Mouse (Mus musculus): ENCODE results near the gene Tmem140.
A peak's percentile ranks its signal among the peaks of the same experiment; 100 is the strongest.

The Tmem140 gene

GRCm38 (mm10) chr6:34862791-34863403, at the start of gene Tmem140:
Gene Tmem140, plus strand, starts transcription at chr6:34863146.
- DNase-seq (ENCODE audit: low spot score): no peak

- no peak for DNase-seq (ENCODE audit: low spot score)
Observed at GRCm38 (mm10) chr6:34824406-34824805, 38.5 kb upstream of the Tmem140 start.

GRCm38 (mm10) chr6:34832352-34832751, 30.6 kb upstream of the Tmem140 start:
- DNase-seq (ENCODE audit: low spot score): no peak

GRCm38 (mm10) chr6:34861546-34862053, 1.3 kb upstream of the Tmem140 start:
- DNase-seq (ENCODE audit: low spot score): no peak

GRCm38 (mm10) chr6:34862381-34862780, 565 bp upstream of the Tmem140 start:
- no peak for DNase-seq (ENCODE audit: low spot score)

GRCm38 (mm10) chr6:34863786-34864514, 1.0 kb downstream of the Tmem140 start:
- DNase-seq (ENCODE audit: low spot score): no peak

- DNase-seq (ENCODE audit: low spot score): no peak
Observed at GRCm38 (mm10) chr6:34865213-34865612, 2.3 kb downstream of the Tmem140 start.

GRCm38 (mm10) chr6:34865711-34866593, 3.0 kb downstream of the Tmem140 start:
- DNase-seq (ENCODE audit: low spot score): no peak

- no peak for DNase-seq (ENCODE audit: low spot score)
Observed at GRCm38 (mm10) chr6:34866786-34867185, 3.8 kb downstream of the Tmem140 start.

GRCm38 (mm10) chr6:34867301-34867994, 4.5 kb downstream of the Tmem140 start:
- DNase-seq (ENCODE audit: low spot score): no peak

- no peak for DNase-seq (ENCODE audit: low spot score)
Observed at GRCm38 (mm10) chr6:34867995-34868350, 5.0 kb downstream of the Tmem140 start.

- peak; percentile 44 for DNase-seq (ENCODE audit: low spot score)
Observed at GRCm38 (mm10) chr6:34868507-34869217, 5.7 kb downstream of the Tmem140 start.

GRCm38 (mm10) chr6:34869225-34869915, 6.4 kb downstream of the Tmem140 start:
- DNase-seq (ENCODE audit: low spot score): no peak

GRCm38 (mm10) chr6:34870136-34870535, 7.2 kb downstream of the Tmem140 start:
- no peak for DNase-seq (ENCODE audit: low spot score)

- DNase-seq (ENCODE audit: low spot score): no peak
Observed at GRCm38 (mm10) chr6:34870724-34871123, 7.8 kb downstream of the Tmem140 start.

GRCm38 (mm10) chr6:34871929-34872328, 9.0 kb downstream of the Tmem140 start:
- DNase-seq (ENCODE audit: low spot score): no peak

GRCm38 (mm10) chr6:34872871-34873270, 9.9 kb downstream of the Tmem140 start:
- no peak for DNase-seq (ENCODE audit: low spot score)

- DNase-seq (ENCODE audit: low spot score): peak; percentile 75
Observed at GRCm38 (mm10) chr6:34874101-34874921, 11.4 kb downstream of the Tmem140 start.

- no peak for DNase-seq (ENCODE audit: low spot score)
Observed at GRCm38 (mm10) chr6:34875268-34875761, 12.4 kb downstream of the Tmem140 start.
